Mouse (Mus musculus): ENCODE measurements at regions not wholly inside any gene's neighbourhood (a gene's known extent, or its start where the extent isn't known, plus 50 kb on each side); places are given as distances from the start of the nearest gene placed in this dataset.

GRCm38 (mm10) chr3:61154087-61154486, 151.5 kb downstream of the P2ry1 start:
- no peak overlapping the region for H3K4me2 ChIP-seq
- H3K9ac ChIP-seq: no peak overlapping the region
- no peaks in the 10 kb centered on the region for H3K9me3 ChIP-seq (replicated peaks)
- H3K36me3 ChIP-seq: no peaks in the 10 kb centered on the region
- H3K4me3 ChIP-seq (replicated peaks): no peak overlapping the region
- WGBS (ENCODE audit: insufficient replicate concordance): 35% methylated on average over 2 of the region's 2 CpGs
- no peak overlapping the region for H3K27ac ChIP-seq
- DNase-seq: no peak
- ATAC-seq (ENCODE audit: low read depth): no peak
- H3K27me3 ChIP-seq: no peaks in the 10 kb centered on the region
- no peaks in the 10 kb centered on the region for H3K4me1 ChIP-seq (replicated peaks)

DNA sequence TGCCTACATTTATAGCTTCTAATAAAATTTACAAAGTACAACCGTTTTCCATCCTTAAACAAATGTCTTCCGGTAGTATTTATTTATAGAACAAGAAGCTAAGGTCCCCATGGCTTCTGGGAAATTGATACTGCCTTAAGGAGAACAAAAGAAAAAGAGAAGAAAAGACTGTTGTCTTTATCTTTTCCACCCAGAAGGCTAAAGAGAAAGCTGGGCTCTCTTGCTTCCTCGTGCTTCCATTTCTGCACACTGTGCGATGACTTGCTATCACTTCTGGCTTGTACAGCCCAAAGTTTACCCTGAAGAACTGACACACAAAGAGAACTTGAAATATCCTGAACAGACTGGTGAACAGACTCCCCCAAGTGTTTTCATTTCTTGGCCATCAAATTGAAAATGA, 157.2 kb downstream of the P2ry1 start:
- no peak overlapping the region for H3K4me3 ChIP-seq (replicated peaks)
- H3K4me1 ChIP-seq (replicated peaks): peaks cover 8% of the 10 kb centered on the region; the same call in 1 of the 2 replicates
- ATAC-seq (ENCODE audit: low read depth) (peak; percentile 85), DNase-seq (peak; percentile 38)
- peak overlapping the region; percentile 61 for H3K27ac ChIP-seq
- WGBS (ENCODE audit: insufficient replicate concordance): 9% methylated on average over 4 of the region's 4 CpGs
- no peaks in the 10 kb centered on the region for H3K9me3 ChIP-seq (replicated peaks)
- H3K36me3 ChIP-seq: no peaks in the 10 kb centered on the region
- peak overlapping the region; percentile 24; the same call in 1 of the 2 replicates for H3K4me2 ChIP-seq
- H3K27me3 ChIP-seq: no peaks in the 10 kb centered on the region
- H3K9ac ChIP-seq: no peak overlapping the region

DNA sequence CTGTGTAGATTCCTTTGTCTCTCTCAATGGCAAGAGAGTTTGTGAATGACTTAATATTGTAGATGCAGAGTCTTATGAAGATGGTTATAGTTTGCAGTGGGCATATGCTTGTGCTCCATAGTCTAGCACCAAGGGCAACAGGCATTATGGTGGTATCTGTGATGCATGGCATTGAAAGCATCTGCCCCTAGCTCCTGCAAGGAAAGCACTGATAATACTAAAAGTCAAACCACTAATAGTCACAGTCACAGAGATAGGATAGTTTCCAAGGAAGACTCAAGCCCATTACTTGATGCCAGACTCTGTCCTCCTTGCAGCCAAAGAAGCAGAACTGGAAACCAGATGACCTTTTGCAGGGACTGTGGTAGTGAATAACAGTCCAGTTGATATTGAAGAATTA, 158.8 kb downstream of the P2ry1 start:
- no peak overlapping the region for H3K4me3 ChIP-seq (replicated peaks)
- no peaks in the 10 kb centered on the region for H3K36me3 ChIP-seq
- no peak overlapping the region for H3K27ac ChIP-seq
- H3K27me3 ChIP-seq: no peaks in the 10 kb centered on the region
- H3K4me2 ChIP-seq: no peak overlapping the region
- DNase-seq (no peak), ATAC-seq (ENCODE audit: low read depth) (no peak)
- H3K9me3 ChIP-seq (replicated peaks): no peaks in the 10 kb centered on the region
- H3K9ac ChIP-seq: no peak overlapping the region
- peaks cover 8% of the 10 kb centered on the region; the same call in 1 of the 2 replicates for H3K4me1 ChIP-seq (replicated peaks)

GRCm38 (mm10) chr3:61185789-61186188, 175.6 kb upstream of the Rap2b start:
- Histone ChIP-seq H3K27ac (no peak overlapping the region), H3K9me3 (replicated peaks) (no peaks in the 10 kb centered on the region), H3K27me3 (no peaks in the 10 kb centered on the region), H3K36me3 (no peaks in the 10 kb centered on the region), H3K4me3 (replicated peaks) (no peak overlapping the region), H3K9ac (no peak overlapping the region), H3K4me2 (no peak overlapping the region), H3K4me1 (replicated peaks) (no peaks in the 10 kb centered on the region)
- 3% methylated on average over 1 of the region's 1 CpGs for WGBS (ENCODE audit: insufficient replicate concordance)
- ATAC-seq (ENCODE audit: low read depth) (no peak), DNase-seq (no peak)

DNA sequence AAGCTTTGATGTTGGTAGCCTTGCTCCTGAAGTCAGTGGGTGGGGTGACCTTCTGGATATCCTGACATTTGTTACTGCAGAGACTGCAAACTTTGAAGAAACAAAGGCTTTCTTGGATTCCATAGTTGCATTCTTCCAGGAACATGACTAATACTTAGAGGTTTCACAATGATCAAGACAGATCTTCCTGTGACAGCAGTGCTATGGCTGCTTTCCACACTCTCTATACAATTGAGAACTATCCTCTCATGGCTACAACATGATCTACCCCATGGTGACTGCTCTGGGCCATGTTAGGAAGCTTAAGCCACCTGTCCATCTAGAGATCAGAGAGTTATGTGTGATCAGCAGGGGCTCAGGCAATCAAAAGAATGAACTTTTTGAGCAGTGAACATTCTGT, 172.8 kb upstream of the Rap2b start:
- Histone ChIP-seq H3K9ac (no peak overlapping the region), H3K9me3 (replicated peaks) (no peaks in the 10 kb centered on the region), H3K4me3 (replicated peaks) (no peak overlapping the region), H3K27ac (no peak overlapping the region), H3K36me3 (no peaks in the 10 kb centered on the region), H3K4me2 (no peak overlapping the region), H3K4me1 (replicated peaks) (no peaks in the 10 kb centered on the region), H3K27me3 (no peaks in the 10 kb centered on the region)
- ATAC-seq (ENCODE audit: low read depth): no peak
- no peak for DNase-seq

DNA sequence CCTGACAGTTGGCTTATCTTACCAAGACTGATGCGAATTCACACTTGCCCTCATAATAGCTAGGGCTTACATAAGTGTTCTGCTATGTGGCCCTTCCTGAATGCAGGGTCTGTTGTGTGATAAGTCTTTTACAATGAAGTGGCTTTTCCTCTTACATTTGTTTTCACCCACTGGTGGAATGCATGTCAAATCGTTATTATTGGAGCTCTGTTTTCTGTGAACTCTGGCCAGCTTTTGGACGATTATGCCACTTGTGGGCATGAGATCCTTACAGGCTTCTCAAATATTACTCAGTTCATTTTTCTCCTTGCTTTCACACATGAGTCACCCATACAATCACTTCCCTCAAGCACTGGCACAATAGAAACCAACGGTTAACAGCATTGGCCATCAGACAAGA, 144.9 kb upstream of the Rap2b start:
- no peaks in the 10 kb centered on the region for H3K27me3 ChIP-seq
- H3K4me1 ChIP-seq (replicated peaks): no peaks in the 10 kb centered on the region
- no peak overlapping the region for H3K27ac ChIP-seq
- H3K9me3 ChIP-seq (replicated peaks): no peaks in the 10 kb centered on the region
- WGBS (ENCODE audit: insufficient replicate concordance): 38% methylated on average over 4 of the region's 4 CpGs
- ATAC-seq (ENCODE audit: low read depth) (no peak), DNase-seq (no peak)
- H3K4me3 ChIP-seq (replicated peaks): no peak overlapping the region
- H3K36me3 ChIP-seq: no peaks in the 10 kb centered on the region
- no peak overlapping the region for H3K9ac ChIP-seq
- no peak overlapping the region for H3K4me2 ChIP-seq

DNA sequence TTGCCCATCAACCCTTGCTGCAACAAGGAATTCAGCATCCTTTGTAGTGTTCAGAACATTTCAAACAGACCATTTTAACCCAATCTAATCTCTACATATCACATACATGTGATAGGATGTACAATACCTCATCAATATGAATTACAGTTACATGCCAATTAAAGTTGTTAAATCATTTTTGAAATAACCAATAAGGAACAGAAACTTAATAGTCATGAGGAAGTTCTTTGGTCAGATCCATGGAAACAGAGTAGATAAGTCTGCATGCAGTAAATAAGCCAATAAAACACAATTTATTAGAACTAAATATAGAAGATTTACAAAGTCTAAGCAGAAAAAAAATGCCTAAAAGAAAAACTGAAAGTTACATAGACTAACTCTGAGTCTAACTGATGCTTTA, 136.9 kb upstream of the Rap2b start:
- no peak overlapping the region for H3K4me2 ChIP-seq
- no peaks in the 10 kb centered on the region for H3K9me3 ChIP-seq (replicated peaks)
- H3K4me1 ChIP-seq (replicated peaks): no peaks in the 10 kb centered on the region
- H3K27me3 ChIP-seq: no peaks in the 10 kb centered on the region
- DNase-seq (no peak), ATAC-seq (ENCODE audit: low read depth) (no peak)
- no peak overlapping the region for H3K9ac ChIP-seq
- H3K27ac ChIP-seq: no peak overlapping the region
- H3K4me3 ChIP-seq (replicated peaks): no peak overlapping the region
- no peaks in the 10 kb centered on the region for H3K36me3 ChIP-seq

DNA sequence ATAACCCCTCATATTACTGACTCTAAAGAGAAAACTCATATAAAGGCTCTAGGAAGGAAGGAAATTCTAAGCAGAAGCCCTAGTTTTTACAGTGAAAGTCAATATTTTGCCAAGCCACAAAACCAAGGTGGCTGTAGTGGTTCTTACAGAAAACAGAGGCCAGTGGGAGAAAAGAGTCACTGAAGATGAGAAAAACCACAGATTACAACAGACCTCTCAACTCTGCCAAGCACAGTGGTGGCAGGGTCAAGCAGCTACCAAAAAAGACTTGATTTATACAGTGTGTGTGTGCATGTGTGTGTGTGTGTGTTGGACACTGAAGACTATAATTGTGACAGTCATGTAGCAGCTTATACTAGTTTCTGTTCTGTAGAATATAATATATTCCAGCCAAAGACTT, 136.4 kb upstream of the Rap2b start:
- Histone ChIP-seq H3K4me2 (no peak overlapping the region), H3K4me3 (replicated peaks) (no peak overlapping the region), H3K27ac (no peak overlapping the region), H3K27me3 (no peaks in the 10 kb centered on the region), H3K36me3 (no peaks in the 10 kb centered on the region), H3K9ac (no peak overlapping the region), H3K4me1 (replicated peaks) (no peaks in the 10 kb centered on the region), H3K9me3 (replicated peaks) (no peaks in the 10 kb centered on the region)
- ATAC-seq (ENCODE audit: low read depth) (no peak), DNase-seq (no peak)

- no peak overlapping the region for H3K4me3 ChIP-seq (replicated peaks)
- ATAC-seq (ENCODE audit: low read depth) (no peak), DNase-seq (no peak)
- H3K36me3 ChIP-seq: no peaks in the 10 kb centered on the region
- H3K4me1 ChIP-seq (replicated peaks): no peaks in the 10 kb centered on the region
- no peak overlapping the region for H3K9ac ChIP-seq
- no peak overlapping the region for H3K4me2 ChIP-seq
- 27% methylated on average over 5 of the region's 5 CpGs for WGBS (ENCODE audit: insufficient replicate concordance)
- no peaks in the 10 kb centered on the region for H3K27me3 ChIP-seq
- H3K27ac ChIP-seq: no peak overlapping the region
- H3K9me3 ChIP-seq (replicated peaks): no peaks in the 10 kb centered on the region
Measured at GRCm38 (mm10) chr3:61241380-61241779, 120.1 kb upstream of the Rap2b start.

DNA sequence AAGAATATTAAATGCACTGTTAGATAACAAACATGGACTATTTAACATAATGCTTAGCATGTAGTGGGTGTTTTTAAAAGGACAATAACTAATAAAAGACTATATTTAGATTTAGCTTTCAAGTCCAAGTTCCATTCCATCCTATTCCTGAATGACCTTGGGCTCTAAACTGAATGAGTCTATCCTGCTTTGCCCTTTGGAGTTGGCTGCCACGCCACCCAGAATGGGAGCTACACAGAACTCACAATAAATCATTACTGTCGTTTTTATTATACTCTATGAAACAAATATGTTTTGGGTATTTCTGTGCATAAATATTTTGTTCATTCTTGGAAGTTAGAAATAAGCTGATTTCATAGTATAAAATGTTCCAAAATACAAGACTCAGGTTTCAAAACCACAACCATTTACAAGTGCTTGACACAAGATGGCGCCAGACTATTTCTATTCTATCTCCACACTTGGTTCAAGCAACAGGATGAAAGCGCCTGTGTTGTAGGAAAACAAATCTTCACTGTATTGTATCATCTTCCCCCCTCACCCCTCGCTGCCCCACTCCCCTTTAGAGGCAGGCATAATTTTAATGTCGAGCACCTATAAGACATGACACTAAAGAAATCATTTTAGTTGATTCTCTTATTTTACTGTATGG, 117.4 kb upstream of the Rap2b start:
- no peaks in the 10 kb centered on the region for H3K9me3 ChIP-seq (replicated peaks)
- H3K4me3 ChIP-seq (replicated peaks): no peak overlapping the region
- H3K4me2 ChIP-seq: no peak overlapping the region
- H3K9ac ChIP-seq: no peak overlapping the region
- WGBS (ENCODE audit: insufficient replicate concordance): 19% methylated on average over 6 of the region's 6 CpGs
- DNase-seq (peak; percentile 8), ATAC-seq (ENCODE audit: low read depth) (no peak)
- H3K36me3 ChIP-seq: no peaks in the 10 kb centered on the region
- H3K27ac ChIP-seq: no peak overlapping the region
- no peaks in the 10 kb centered on the region for H3K27me3 ChIP-seq
- no peaks in the 10 kb centered on the region for H3K4me1 ChIP-seq (replicated peaks)

GRCm38 (mm10) chr3:61246429-61246828, 115.0 kb upstream of the Rap2b start:
- Histone ChIP-seq H3K4me3 (replicated peaks) (no peak overlapping the region), H3K27me3 (no peaks in the 10 kb centered on the region), H3K4me2 (no peak overlapping the region), H3K9ac (no peak overlapping the region), H3K4me1 (replicated peaks) (no peaks in the 10 kb centered on the region), H3K36me3 (no peaks in the 10 kb centered on the region), H3K27ac (no peak overlapping the region), H3K9me3 (replicated peaks) (no peaks in the 10 kb centered on the region)
- DNase-seq: no peak
- 53% methylated on average over 4 of the region's 4 CpGs for WGBS (ENCODE audit: insufficient replicate concordance)
- ATAC-seq (ENCODE audit: low read depth): no peak

DNA sequence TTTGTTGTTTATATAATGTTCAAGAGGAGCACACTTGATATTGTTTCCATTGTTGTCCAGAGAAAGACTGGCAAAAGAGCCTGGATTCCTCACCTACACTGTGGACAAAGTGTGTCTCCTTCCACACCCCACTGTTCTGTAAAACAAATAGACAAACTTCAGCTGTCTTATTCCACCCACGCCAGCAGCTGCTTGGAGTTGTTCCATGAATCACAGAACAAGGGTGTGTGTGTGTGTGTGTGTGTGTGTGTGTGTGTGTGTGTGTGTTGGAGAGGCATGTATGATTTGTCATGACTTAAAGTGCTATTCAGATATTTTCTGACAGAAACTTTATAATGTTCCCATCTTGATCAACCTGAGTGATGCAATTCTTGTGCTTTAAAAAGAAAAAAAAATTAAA, 114.1 kb upstream of the Rap2b start:
- Histone ChIP-seq H3K27me3 (no peaks in the 10 kb centered on the region), H3K4me1 (replicated peaks) (no peaks in the 10 kb centered on the region), H3K4me3 (replicated peaks) (no peak overlapping the region), H3K9me3 (replicated peaks) (no peaks in the 10 kb centered on the region), H3K4me2 (no peak overlapping the region), H3K27ac (no peak overlapping the region), H3K36me3 (no peaks in the 10 kb centered on the region), H3K9ac (no peak overlapping the region)
- DNase-seq: no peak
- no peak for ATAC-seq (ENCODE audit: low read depth)
- 50% methylated on average over 1 of the region's 1 CpGs for WGBS (ENCODE audit: insufficient replicate concordance)

Data from liver, embryonic 13.5 days (tissue).